Mouse (Mus musculus): ENCODE measurements around the gene Tdrd9. TPM values are rescaled to one million over a fixed set of nuclear protein-coding genes. Genes with fewer than 3 reads are reported as not detected.
A peak's percentile ranks its signal among the peaks of the same experiment; 100 is the strongest.

The Tdrd9 gene
- total RNA-seq, 4 experiments from 2014 or later: 0.14 to 1.8 (median 0.85) TPM

DNA sequence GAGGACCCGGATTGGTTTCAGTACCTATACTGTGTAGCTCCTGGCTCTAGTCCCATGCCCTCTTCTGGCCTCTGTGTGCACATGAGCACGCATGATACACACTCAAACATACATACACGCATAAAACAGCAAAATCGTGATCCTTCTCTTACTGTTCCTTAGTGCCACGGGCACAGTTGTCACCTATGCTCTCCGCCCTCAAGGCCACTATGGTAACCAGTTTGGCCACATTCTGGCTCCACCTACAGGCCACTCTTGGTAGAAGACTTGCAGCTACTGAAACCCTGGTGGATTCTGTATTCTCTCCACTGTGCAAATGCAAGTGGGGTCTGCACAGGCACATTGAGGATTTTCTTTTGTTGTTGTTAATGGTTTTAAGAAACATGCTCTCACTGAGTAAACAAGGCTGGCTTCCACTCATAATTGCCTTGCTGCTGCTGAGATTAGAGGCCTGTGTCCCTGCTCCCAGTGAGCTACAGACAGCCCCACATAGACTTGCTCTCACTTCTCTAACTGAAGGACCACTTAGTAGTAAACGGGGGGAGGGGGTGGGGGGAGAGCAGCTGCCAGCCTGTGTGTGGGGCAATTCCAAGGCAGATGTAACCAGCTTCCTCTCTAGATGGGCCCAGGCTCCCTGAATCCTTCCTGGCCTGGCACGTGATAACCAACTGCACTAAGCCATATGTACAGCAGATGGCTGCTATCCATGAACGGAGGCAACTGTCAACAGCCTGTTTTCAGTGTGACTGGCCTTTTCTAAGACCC is 13.1 kb upstream of the Tdrd9 start:
- DNase-seq (ENCODE audit: low spot score in 2 of 2): peak; percentile 47 to 73

DNA sequence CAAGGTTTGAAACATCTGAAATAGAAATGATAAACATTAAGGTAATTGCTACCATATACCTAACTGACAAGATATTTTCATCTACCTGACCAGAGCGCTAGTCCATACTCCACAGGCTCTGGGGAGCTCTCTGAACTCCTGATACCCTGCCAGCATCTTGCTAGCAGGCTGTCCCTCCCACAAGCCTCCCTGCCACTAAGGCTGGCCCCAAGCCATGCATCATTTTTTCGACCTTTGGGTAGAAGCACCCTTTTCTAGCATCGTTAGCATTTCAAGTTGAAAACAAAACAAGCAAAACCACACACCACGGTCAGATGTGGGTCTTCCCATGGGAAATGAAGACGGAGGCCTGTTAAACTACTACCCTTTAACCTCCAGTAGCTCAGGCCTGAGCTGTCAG is 8.0 kb upstream of the Tdrd9 start:
- DNase-seq (ENCODE audit: low spot score in 2 of 2): no peak

DNA sequence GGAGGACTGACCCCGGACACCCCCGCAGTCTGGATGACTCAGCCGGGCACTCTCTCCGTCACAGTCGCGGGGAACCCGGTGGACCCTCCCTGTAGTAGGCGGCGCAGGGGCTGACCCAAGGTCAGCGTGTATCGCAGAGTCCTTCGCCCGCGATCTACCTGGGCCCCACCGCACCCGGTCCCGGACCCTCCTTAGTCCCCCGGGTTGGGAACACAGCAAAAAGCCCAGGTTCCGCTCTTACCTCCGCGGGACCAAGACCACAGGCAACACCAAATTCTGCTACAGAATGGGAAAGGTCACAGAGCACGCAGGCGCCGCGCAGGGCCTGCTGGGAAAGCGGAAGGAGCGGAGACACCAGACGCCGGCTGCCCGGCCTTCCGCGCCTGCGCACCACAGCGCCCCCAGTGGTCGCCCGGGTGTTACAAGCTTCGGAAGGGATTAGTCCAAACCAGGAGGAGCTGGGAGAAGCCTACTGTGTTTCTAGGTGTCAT is 4.6 kb upstream of the Tdrd9 start, which contains the start of gene Atp5mpl:
Gene Atp5mpl (minus strand): TSS at position 295 of the 491 bp plus-strand sequence.
- peak; percentile 87 to 96 for DNase-seq (ENCODE audit: low spot score in 2 of 2)

GRCm38 (mm10) chr12:111970085-111970484 is 1.3 kb upstream of the Tdrd9 start:
- no peak for DNase-seq (ENCODE audit: low spot score in 2 of 2)

DNA sequence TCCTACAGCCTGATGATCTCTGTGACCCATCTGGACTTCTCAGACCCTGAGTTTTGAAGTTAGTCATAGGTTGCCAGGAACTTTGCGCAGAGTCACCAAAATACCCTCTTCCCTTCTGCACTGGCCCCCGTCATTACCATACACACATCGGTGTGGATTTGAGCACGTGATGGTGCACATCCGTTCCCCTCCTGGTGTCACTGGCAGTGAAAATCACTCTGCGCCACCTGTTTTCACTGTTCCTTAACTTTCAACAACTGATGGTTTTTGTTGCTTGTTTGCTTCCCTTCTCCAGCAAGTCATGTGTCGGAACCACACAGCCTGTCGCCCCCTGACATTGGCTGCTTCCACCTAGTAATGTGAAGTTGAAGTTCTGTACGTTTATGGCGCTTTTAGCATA is 1.1 kb downstream of the Tdrd9 start:
- DNase-seq (ENCODE audit: low spot score in 2 of 2): no peak

DNA sequence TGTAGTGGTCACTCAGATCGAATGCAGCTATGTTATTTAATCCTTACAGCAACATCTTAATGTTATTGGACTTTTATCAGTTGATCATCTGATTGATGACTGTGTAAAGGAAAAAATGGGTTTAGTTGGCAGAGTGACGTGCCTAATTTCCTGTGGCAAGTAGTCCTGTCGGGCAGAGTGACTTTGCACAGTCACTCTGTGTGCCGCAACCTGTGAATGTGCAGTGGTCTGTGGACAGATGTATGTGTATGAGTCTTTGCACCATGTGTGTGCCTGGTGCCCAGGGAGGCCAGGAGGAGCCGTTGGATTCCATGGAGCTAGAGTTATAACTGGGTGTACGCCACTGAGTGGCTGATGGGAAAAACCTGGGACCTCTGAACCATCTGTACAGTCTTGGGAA is 3.2 kb downstream of the Tdrd9 start:
- no peak for DNase-seq (ENCODE audit: low spot score in 2 of 2)

GRCm38 (mm10) chr12:111977138-111977537 is 5.8 kb downstream of the Tdrd9 start:
- DNase-seq (ENCODE audit: low spot score in 2 of 2): no peak

- no peak for DNase-seq (ENCODE audit: low spot score in 2 of 2)
Measured at GRCm38 (mm10) chr12:111978274-111978673, 6.9 kb downstream of the Tdrd9 start.

- no peak for DNase-seq (ENCODE audit: low spot score in 2 of 2)
Measured at GRCm38 (mm10) chr12:111980887-111981367, 9.6 kb downstream of the Tdrd9 start, which contains the start of gene Rd3l. Rd3l (minus strand) TSS chr12:111981317.

GRCm38 (mm10) chr12:111981831-111982230 is 10.5 kb downstream of the Tdrd9 start:
- DNase-seq (ENCODE audit: low spot score in 2 of 2): no peak

DNA sequence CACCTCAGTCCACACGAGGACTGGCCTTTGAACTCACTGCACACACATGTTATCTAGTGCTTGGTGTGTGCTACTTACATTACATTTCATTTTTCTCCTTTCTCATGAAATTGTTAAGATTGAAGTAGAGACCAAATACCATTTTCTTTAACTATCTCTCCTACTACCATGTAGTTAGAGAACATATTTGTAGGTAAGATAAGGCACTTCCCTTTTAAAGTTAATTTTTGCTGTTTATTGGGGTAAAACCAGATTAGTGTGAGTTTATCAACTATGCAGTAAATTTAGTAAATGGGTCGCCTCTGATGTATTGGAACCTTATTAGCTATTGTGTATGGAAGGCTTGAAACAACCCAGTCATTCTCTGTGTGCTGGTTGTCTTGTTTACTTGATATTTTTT is 11.8 kb downstream of the Tdrd9 start:
- DNase-seq (ENCODE audit: low spot score in 2 of 2): no peak

GRCm38 (mm10) chr12:111986756-111987155 is 15.4 kb downstream of the Tdrd9 start:
- DNase-seq (ENCODE audit: low spot score in 2 of 2): no peak

GRCm38 (mm10) chr12:111992626-111993025 is 21.3 kb downstream of the Tdrd9 start:
- no peak for DNase-seq (ENCODE audit: low spot score in 2 of 2)

DNA sequence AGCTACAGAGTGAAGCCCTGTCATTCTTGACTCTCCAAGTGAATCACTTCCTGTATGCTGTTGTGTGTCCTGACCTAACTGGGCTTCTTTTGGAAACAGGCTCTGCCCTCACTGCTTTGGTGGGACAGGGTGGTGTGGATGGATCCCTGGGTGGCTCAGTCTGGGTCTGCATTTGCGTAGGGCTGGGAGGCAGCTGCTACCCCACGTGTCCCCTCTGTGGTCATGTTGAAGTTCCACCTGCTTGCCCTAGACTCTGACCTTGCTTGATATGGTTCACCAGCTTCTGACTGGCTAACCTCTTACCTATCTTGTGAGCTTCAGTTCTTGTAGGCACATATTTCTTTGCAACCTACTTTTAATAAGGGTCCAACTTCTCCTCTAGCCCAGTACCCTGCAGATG is 23.8 kb downstream of the Tdrd9 start:
- DNase-seq (ENCODE audit: low spot score in 2 of 2): no peak

GRCm38 (mm10) chr12:111999735-112000134 is 28.4 kb downstream of the Tdrd9 start:
- DNase-seq (ENCODE audit: low spot score in 2 of 2): no peak

DNA sequence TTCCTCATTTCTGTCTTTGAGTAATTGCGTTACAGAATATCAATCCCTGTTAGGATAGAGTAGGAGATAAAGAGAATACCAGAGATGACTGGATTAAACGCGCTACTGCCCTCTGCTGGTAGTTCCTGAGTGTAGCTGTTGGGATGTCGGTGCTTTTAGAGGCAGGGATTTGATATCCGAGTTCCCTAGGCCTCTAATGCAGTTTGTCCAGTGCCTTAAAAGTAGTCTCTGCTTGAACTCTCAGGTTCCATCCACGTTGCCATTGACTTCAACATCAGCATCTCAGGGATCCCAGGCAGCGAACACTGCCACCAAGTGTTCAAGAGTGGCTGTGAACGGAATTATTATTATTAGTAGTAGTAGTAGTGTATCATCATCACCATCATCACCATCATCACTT is 29.9 kb downstream of the Tdrd9 start:
- peak; percentile 53 to 83 for DNase-seq (ENCODE audit: low spot score in 2 of 2)

DNA sequence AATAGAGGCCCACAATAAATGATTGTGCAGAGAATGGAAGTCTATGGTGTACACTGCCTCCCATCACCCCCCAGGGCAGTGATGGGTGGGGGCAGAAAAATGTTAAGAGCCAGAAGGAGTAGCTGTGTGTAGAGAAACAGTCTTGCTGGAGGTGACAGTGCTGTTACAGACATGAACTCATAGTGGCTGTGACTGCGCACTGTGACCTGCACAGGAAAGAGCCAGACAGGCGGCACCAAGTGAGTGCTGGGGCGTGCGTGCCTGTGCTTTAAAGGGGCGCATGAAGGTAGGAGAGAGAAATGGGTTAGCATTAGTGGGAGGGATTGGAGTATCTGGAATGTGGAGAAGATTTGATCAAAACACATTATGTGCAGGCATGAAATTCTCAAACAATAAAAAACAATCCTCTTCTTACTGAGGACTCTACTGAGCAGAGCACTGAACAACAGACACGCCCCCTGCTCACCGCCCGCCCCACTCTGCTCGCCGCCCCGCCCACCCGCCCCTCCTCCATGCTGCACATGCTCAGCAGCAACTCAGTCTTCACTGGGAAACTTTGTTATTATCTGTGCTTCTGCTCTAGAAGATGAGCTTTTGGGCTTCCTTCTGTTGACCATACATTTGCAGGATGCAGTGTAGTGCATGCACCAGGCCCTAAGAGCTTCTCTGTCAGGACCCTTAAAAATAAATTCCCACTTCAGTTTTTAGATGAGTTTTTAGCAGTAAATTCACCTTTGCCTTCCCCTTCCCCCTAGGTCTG is 41.3 kb downstream of the Tdrd9 start:
- no peak for DNase-seq (ENCODE audit: low spot score in 2 of 2)

- DNase-seq (ENCODE audit: low spot score in 2 of 2): no peak
Measured at GRCm38 (mm10) chr12:112013271-112013801, 42.0 kb downstream of the Tdrd9 start.

GRCm38 (mm10) chr12:112016346-112016745 is 45.0 kb downstream of the Tdrd9 start:
- no peak for DNase-seq (ENCODE audit: low spot score in 2 of 2)

DNA sequence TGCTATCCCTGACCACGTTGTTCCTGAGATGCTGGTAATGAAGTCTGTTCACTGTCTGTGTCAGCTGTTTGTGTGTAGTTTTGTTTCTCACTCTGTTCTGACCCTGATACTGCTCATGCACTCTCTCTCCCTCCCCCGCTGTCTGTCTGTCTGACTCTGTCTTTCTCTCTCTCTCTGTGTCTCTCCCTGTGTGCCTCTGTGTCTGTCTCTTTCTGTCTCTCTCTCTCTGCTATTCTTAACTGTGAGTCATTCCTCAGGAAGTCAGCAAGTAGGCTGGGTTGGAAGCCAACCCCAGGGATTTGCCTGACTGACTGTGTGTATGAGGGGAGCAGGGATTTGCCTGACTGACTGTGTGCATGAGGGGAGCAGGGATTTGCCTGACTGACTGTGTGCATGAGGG is 51.9 kb downstream of the Tdrd9 start:
- no peak for DNase-seq (ENCODE audit: low spot score in 2 of 2)

- DNase-seq (ENCODE audit: low spot score in 2 of 2): no peak
Measured at GRCm38 (mm10) chr12:112024581-112025310, 53.4 kb downstream of the Tdrd9 start.
